Mouse (Mus musculus) liver, postnatal 0 days (tissue): Measurements from ENCODE around the gene Jak1. TPM values are rescaled to one million over a fixed set of nuclear protein-coding genes. Genes with fewer than 3 reads are reported as not detected.

ENCODE experiments used
- ATAC-seq: fragments of 200-750 bp; cut with Nextera tagmentation; 2 replicates; pipeline ENCODE4 v1.8.0; 2017; ENCODE audit warnings: mild to moderate bottlenecking, moderate library complexity
- DNase-seq: peaks from one replicate; pipeline ENCODE4 v3.0.0-alpha.2; 2016
- H3K27ac ChIP-seq: fragments of 300-500 bp; sonication (generic); 2 replicates; pipeline ENCODE4 v1.5.1; 2014; ENCODE audit warnings: antibody characterized with exemption, moderate library complexity, mild to moderate bottlenecking, low read depth
- H3K27me3 ChIP-seq: fragments of 300-500 bp; sonication (generic); 2 replicates; pipeline ENCODE4 v1.6.1; 2014; ENCODE audit warnings: low read length, control low read depth, mixed read lengths; ENCODE audit not compliant: insufficient read depth
- H3K36me3 ChIP-seq: fragments of 300-500 bp; sonication (generic); replicated peaks from 2 replicates; pipeline ENCODE4 v1.6.1; 2014; ENCODE audit warnings: mild to moderate bottlenecking, control low read depth, low read length, moderate library complexity, mixed read lengths; ENCODE audit not compliant: insufficient read depth
- H3K4me1 ChIP-seq: fragments of 300-500 bp; sonication (generic); 2 replicates; pipeline ENCODE4 v1.6.1; 2014; ENCODE audit warnings: antibody characterized with exemption, mild to moderate bottlenecking, control low read depth; ENCODE audit not compliant: insufficient read depth
- H3K4me2 ChIP-seq: fragments of 300-500 bp; sonication (generic); 2 replicates; pipeline ENCODE4 v1.6.1; 2014; ENCODE audit warnings: low read depth, mild to moderate bottlenecking, low read length, moderate library complexity, mixed read lengths
- H3K4me3 ChIP-seq: fragments of 300-500 bp; sonication (generic); 2 replicates; pipeline ENCODE4 v1.5.1; 2014; ENCODE audit warnings: low read depth, low read length
- H3K9ac ChIP-seq: fragments of 300-500 bp; sonication (generic); replicated peaks from 2 replicates; pipeline ENCODE4 v1.6.1; 2014; ENCODE audit warnings: mild to moderate bottlenecking, moderate library complexity
- H3K9me3 ChIP-seq: fragments of 300-500 bp; sonication (generic); 2 replicates; pipeline ENCODE4 v1.6.1; 2016; ENCODE audit warnings: mild to moderate bottlenecking, control low read depth, low read length, mixed read lengths
- CTCF ChIP-seq: sonication (generic); IDR thresholded peaks from 2 replicates; pipeline ENCODE4 v1.5.1; 2016; ENCODE audit warnings: antibody characterized with exemption, low read depth
- EP300 ChIP-seq: IDR thresholded peaks from 2 replicates; pipeline ENCODE4 v1.6.1; 2016; ENCODE audit warnings: antibody characterized with exemption, low read depth, mild to moderate bottlenecking
- WGBS: fragments of 180-500 bp; shearing (Covaris S2); extraction: QIAGEN DNeasy Blood & Tissue Kit; methylation state at CpG from one replicate; pipeline ENCODE4 v1.1.7; 2014; ENCODE audit not compliant: insufficient replicate concordance; 5-methylcytosine and 5-hydroxymethylcytosine counted together
- polyA plus RNA-seq: library from polyadenylated mRNA; unstranded; fragments of >200 nt; fragmentation: Nextera tagmentation; extraction: Ambion mirVana; gene quantifications from 2 replicates; pipeline ENCODE4 v1.2.1, GENCODE M21; 2015

The Jak1 gene
- polyA plus RNA-seq, 1 experiment from 2014 or later, result 51.2 TPM

- H3K4me2 ChIP-seq, result no peak overlapping the region
- H3K27ac ChIP-seq, result no peak overlapping the region
- peaks cover 98% of the 10 kb centered on the region for H3K36me3 ChIP-seq
- H3K9ac ChIP-seq, result no peak overlapping the region
- no peak for TF ChIP-seq EP300
- no peak for TF ChIP-seq CTCF
- no peak for DNase-seq
- H3K4me3 ChIP-seq, result no peak overlapping the region
- H3K27me3 ChIP-seq, result no peaks in the 10 kb centered on the region
- no peak for ATAC-seq
- H3K4me1 ChIP-seq, result peaks cover 7% of the 10 kb centered on the region; the same call in 1 of the 2 replicates
- no peaks in the 10 kb centered on the region for H3K9me3 ChIP-seq
- 91% methylated on average over 5 of the region's 5 CpGs for WGBS
Measured at GRCm38 (mm10) chr4:101157476-101157875, 107.6 kb downstream of the Jak1 start.

- peak overlapping the region; percentile 29; the same call in 1 of the 2 replicates for H3K27ac ChIP-seq
- ATAC-seq (peak; percentile 95), DNase-seq (peak; percentile 29)
- peaks cover 95% of the 10 kb centered on the region for H3K36me3 ChIP-seq
- peaks cover 7% of the 10 kb centered on the region; the same call in 1 of the 2 replicates for H3K4me1 ChIP-seq
- H3K4me3 ChIP-seq, result no peak overlapping the region
- no peak overlapping the region for H3K4me2 ChIP-seq
- no peak overlapping the region for H3K9ac ChIP-seq
- TF ChIP-seq EP300, result 0 out of 2 replicates have a peak, but pooled peaks have one; percentile 33
- no peak for TF ChIP-seq CTCF
- no peaks in the 10 kb centered on the region for H3K9me3 ChIP-seq
- H3K27me3 ChIP-seq, result no peaks in the 10 kb centered on the region
- 33% methylated on average over 4 of the region's 4 CpGs for WGBS
Measured at GRCm38 (mm10) chr4:101155541-101155940, 109.5 kb downstream of the Jak1 start.

GRCm38 (mm10) chr4:101146891-101147655 is 118.0 kb downstream of the Jak1 start:
- Histone ChIP-seq H3K4me1 (no peaks in the 10 kb centered on the region), H3K9me3 (no peaks in the 10 kb centered on the region), H3K27me3 (no peaks in the 10 kb centered on the region), H3K27ac (no peak overlapping the region), H3K4me2 (no peak overlapping the region), H3K9ac (no peak overlapping the region), H3K36me3 (peaks cover 19% of the 10 kb centered on the region), H3K4me3 (no peak overlapping the region)
- ATAC-seq, result peak; percentile 21; the same call in 1 of the 2 replicates
- no peak for DNase-seq
- 79% methylated on average over 11 of the region's 11 CpGs for WGBS
- TF ChIP-seq CTCF (peak; percentile 40), EP300 (no peak)

GRCm38 (mm10) chr4:101146047-101146745 is 118.9 kb downstream of the Jak1 start:
- no peaks in the 10 kb centered on the region for H3K27me3 ChIP-seq
- no peak overlapping the region for H3K27ac ChIP-seq
- DNase-seq (peak; percentile 55), ATAC-seq (peak; percentile 36; the same call in 1 of the 2 replicates)
- no peaks in the 10 kb centered on the region for H3K4me1 ChIP-seq
- TF ChIP-seq EP300, result no peak
- peak; percentile 94 for TF ChIP-seq CTCF
- H3K9me3 ChIP-seq, result no peaks in the 10 kb centered on the region
- no peak overlapping the region for H3K4me2 ChIP-seq
- peaks cover 13% of the 10 kb centered on the region; the same call in 1 of the 2 replicates for H3K36me3 ChIP-seq
- no peak overlapping the region for H3K9ac ChIP-seq
- WGBS, result 34% methylated on average over 9 of the region's 9 CpGs
- H3K4me3 ChIP-seq, result no peak overlapping the region

GRCm38 (mm10) chr4:101144790-101145189 is 120.3 kb downstream of the Jak1 start:
- DNase-seq (no peak), ATAC-seq (no peak)
- Histone ChIP-seq H3K36me3 (0 out of 2 replicates have a peak, but pooled peaks cover under 1% of the 10 kb centered on the region), H3K27ac (no peak overlapping the region), H3K9me3 (no peaks in the 10 kb centered on the region), H3K4me2 (no peak overlapping the region), H3K4me1 (no peaks in the 10 kb centered on the region), H3K9ac (no peak overlapping the region), H3K4me3 (no peak overlapping the region), H3K27me3 (no peaks in the 10 kb centered on the region)
- no peak for TF ChIP-seq CTCF
- no peak for TF ChIP-seq EP300
- 83% methylated on average over 7 of the region's 7 CpGs for WGBS

- H3K9ac ChIP-seq, result no peak overlapping the region
- no peak for ATAC-seq
- H3K4me2 ChIP-seq, result no peak overlapping the region
- WGBS, result 72% methylated on average over 4 of the region's 4 CpGs
- TF ChIP-seq EP300 (no peak), CTCF (no peak)
- no peak overlapping the region for H3K27ac ChIP-seq
- DNase-seq, result no peak
- H3K4me1 ChIP-seq, result no peaks in the 10 kb centered on the region
- no peaks in the 10 kb centered on the region for H3K36me3 ChIP-seq
- no peaks in the 10 kb centered on the region for H3K27me3 ChIP-seq
- H3K9me3 ChIP-seq, result no peaks in the 10 kb centered on the region
- no peak overlapping the region for H3K4me3 ChIP-seq
Measured at GRCm38 (mm10) chr4:101144361-101144760, 120.7 kb downstream of the Jak1 start.
